Mouse (Mus musculus): ENCODE data around the gene Fgf6.

GRCm38 (mm10) chr6:127020431-127020830, 5.0 kb downstream of the Fgf6 start:
- TF ChIP-seq CTCF (conservative IDR thresholded peaks at IDR 0.05; ENCODE audit: low read length) (no peak), NANOG (IDR thresholded peaks at IDR 0.05; ENCODE audit: borderline replicate concordance, low read length) (no peak), POU5F1 (IDR thresholded peaks at IDR 0.05; ENCODE audit: borderline replicate concordance, low read length) (no peak)

Data from E14TG2a.4 (cell line).